Mouse (Mus musculus) mesoderm, embryonic 11.5 days (tissue): ENCODE data around the gene Cfap54.

Source experiments
- DNase-seq: peaks from one replicate; pipeline ENCODE4 v3.0.0-alpha.2; 2012; ENCODE audit warnings: low read depth, low spot score

The Cfap54 gene

GRCm38 (mm10) chr10:93062395-93062794, 19.0 kb downstream of the Cfap54 start:
- no peak for DNase-seq

GRCm38 (mm10) chr10:93053867-93054266, 27.6 kb downstream of the Cfap54 start:
- DNase-seq = no peak

GRCm38 (mm10) chr10:93053315-93053714, 28.1 kb downstream of the Cfap54 start:
- DNase-seq = no peak

- DNase-seq = peak; percentile 88
Observed at GRCm38 (mm10) chr10:93051016-93051726, 30.2 kb downstream of the Cfap54 start.

GRCm38 (mm10) chr10:93050571-93050970, 30.8 kb downstream of the Cfap54 start:
- no peak for DNase-seq

DNA sequence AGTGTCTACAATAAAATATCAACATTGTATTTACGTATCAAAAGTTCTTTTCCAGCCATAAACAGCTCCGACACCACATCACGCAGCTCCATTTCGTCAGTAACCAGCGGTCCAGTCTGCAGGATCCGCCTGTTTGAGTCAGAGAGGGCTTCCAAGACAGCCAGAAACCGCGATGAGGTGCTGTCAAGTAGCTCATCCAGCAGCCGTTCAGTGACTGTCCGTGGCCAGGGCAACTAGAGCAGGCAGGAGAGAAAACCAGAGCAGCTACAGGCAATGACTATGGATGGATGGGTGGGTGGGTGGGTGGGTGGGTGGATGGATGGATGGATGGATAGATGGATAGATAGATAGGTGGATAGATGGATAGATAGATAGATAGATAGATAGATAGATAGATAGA, 38.2 kb downstream of the Cfap54 start:
- DNase-seq = no peak

GRCm38 (mm10) chr10:93041850-93042249, 39.6 kb downstream of the Cfap54 start:
- DNase-seq = no peak

GRCm38 (mm10) chr10:93041392-93041791, 40.0 kb downstream of the Cfap54 start:
- DNase-seq = no peak

- no peak for DNase-seq
Observed at GRCm38 (mm10) chr10:93036532-93036931, 44.9 kb downstream of the Cfap54 start.

GRCm38 (mm10) chr10:93035489-93035888, 45.9 kb downstream of the Cfap54 start:
- no peak for DNase-seq

DNA sequence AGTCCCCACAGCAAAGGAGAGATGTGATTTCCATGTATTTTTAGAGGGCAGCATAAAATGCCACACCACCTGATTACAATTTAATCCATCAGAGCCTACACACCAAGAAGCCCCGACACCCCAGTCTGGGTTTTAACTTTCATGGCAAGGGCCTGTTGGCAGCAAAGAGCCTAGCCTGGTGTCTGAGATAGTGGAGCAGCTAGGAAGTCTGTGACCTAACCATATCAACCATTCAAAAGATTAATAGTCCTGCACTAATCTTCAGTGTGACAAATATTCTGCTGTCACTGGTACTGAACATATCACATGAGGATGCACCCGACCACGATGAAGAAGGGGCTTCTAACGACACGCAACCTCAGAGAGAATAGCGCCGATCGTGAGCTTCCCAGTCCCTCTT, 58.1 kb downstream of the Cfap54 start:
- DNase-seq = no peak

DNA sequence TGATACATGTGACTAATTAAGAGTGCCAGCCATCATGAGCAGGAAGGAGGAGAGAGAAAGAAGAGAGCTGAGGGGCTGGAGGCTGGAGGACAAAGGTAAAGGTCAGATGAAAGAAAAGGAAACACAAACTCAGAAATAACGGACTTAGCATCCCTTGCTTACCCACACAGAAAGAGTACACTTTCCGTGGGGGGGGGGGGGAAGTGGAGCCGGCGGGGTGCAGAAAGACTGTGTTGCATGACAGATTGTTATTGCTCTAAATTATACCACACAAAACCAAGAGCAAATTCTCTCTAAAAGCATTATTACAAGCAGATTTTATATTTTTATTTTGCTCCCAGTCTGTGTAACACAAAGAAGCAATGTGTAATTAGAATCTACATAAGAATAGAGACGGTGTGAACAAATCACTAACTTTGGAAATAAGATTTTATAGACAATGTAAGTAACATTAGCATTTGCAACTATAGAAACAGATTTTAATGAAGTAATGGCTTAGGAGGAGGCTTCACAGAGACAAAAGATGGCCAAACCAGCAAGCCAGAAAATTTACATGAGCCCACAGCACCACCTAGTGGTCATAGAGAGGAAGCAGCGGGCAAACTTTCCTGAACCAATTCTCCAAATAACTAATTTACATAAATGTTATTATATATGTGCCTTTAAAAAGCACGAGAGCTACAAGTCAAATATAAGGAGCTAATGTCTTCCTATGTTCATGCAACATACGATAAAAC, 67.2 kb downstream of the Cfap54 start:
- peak; percentile 78 for DNase-seq

GRCm38 (mm10) chr10:93011085-93011484, 70.3 kb downstream of the Cfap54 start:
- no peak for DNase-seq

GRCm38 (mm10) chr10:93006970-93007369, 74.4 kb downstream of the Cfap54 start:
- DNase-seq = no peak

DNA sequence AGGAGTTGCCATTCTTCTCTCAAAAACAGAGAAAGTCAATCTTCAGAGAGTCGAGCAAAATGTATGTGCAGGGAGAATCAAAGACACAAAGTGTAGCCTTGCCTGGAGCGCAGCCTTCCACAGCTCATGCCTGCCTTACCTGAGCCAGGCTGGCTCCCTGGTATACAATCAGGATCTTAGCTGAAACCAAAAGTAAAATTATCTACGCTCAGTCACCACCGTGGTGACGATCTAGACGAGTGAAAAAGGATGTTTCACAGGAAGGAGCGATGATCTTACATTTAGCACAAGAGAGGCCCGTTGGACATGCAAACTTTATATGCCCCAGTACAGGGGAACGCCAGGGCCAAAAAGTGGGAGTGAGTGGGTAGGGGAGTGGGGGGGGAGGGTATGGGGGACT, 75.0 kb downstream of the Cfap54 start:
- no peak for DNase-seq

DNA sequence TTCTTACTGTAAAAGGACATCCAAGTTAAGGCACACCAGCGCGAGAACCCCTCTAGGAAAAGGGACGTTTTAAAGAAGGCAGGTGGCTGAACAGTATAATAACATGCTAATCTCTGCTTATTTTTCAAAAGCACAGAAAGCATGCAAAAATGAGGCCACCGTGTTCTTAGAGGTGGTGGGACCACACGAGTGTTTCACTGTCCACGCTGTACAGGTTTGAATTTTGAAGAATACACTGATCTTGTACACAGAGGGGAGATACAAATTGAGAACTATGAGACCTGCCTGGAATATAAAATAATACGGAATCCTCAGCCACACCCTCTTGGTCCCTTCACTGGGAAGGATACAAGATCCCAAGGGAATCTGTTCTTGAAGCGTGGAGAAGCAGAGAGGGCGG, 82.9 kb downstream of the Cfap54 start:
- no peak for DNase-seq

DNA sequence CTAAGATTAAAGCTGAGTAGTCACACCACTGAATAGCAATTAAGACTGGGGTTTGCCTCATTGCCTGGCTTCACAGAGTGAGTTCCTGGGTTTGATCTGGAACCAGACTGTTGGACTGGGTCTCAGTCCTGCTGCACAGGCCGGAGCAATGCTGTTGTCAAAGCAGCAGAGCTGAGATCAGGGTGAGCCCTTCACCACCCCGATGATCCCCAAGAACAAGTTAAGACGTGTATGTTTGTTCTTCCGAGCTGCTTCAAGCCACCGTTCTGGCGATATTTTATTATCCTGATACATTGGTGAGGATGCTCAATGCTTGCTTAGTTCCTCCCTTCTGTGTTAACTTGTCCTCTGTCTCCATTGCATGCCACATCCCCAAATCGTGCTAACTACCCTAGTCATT, 86.2 kb downstream of the Cfap54 start:
- no peak for DNase-seq

DNA sequence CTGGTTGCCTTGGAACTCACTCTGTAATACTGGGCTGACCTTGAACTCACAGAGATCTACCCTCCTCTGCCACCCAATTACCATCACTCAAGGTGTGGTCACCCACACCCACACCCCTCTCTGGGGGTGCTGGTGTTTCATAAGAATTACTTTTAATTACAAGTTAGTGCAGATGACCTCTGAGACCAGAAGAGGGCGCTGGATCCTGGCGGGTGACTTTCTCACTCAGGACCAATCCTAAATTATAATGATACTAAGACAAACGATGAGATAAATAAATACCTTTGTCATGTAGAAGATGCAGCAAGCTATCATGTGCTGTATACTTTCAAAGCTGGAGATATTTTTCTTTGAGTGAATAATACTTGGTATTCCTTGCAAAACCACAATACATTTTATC, 87.1 kb downstream of the Cfap54 start:
- no peak for DNase-seq

DNA sequence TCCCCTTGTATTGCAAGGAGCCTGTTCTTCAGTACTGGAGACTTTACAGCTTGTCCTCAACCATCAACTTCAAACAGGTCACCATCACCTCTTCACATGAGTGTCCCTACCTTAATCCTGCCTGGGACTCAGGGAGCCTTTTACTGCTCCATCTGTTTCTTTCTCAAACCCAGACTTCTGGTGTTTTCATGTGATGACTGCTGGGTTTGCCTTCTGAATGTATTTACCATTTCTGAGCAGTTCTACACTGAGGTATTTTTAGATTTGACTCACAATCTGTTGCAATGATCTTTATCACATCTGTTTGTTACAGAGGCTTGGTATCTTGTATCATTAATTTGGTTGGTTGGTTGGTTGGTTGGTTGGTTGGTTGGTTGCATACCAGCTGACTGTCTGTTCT, 88.9 kb downstream of the Cfap54 start:
- DNase-seq = no peak

DNA sequence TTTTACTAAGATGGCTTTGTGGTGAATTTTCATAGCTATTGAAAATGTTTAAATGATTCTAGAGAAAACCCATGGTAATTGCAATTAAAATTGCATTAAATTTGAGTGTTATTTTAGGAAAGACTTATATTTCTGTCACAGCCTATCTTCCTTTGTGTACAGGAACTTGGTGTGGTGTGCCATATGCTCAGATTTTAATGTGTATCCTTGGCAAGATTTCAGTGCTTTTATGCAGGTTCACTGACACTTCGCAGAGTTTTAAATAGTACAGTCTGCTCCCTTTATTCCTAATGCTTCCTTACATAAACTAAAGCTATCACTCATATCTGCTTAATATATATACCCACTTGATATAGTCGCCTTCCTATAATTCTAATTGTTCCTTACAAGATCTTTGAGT, 90.8 kb downstream of the Cfap54 start:
- no peak for DNase-seq

GRCm38 (mm10) chr10:92965134-92965533, 116.3 kb downstream of the Cfap54 start:
- DNase-seq = no peak

GRCm38 (mm10) chr10:92950044-92950443, 131.4 kb downstream of the Cfap54 start:
- DNase-seq = no peak
